Mouse (Mus musculus) liver, adult 10 weeks (tissue): ENCODE measurements around the gene Olfr1089. TPM values are rescaled to one million over a fixed set of nuclear protein-coding genes. Genes with fewer than 3 reads are reported as not detected.

ENCODE experiments used
- polyA plus RNA-seq: library from polyadenylated mRNA; stranded (reverse); fragments of 350-450 nt; fragmentation: Illumina TruSeq; extraction: RNeasy Lipid Tissue Mini Kit (QIAGEN cat#74804); gene quantifications from one replicate; pipeline ENCODE4 v1.2.3, GENCODE M21; 2014; ENCODE audit warnings: low read depth, low replicate concordance

The Olfr1089 gene
- not detected for polyA plus RNA-seq

GRCm38 (mm10) chr2:86733601-86734000 is at the start of gene Olfr1089:
TSS of gene Olfr1089 (minus strand) at chr2:86733701.

GRCm38 (mm10) chr2:86782179-86782578 is 48.7 kb upstream of the Olfr1089 start, which contains the start of gene Olfr1093:
TSS of gene Olfr1093 (plus strand) at chr2:86782479.

GRCm38 (mm10) chr2:86758893-86759292 is 25.4 kb upstream of the Olfr1089 start, which contains the start of gene Olfr1090:
TSS of gene Olfr1090 (minus strand) at chr2:86758993.

GRCm38 (mm10) chr2:86698295-86698694 is 35.2 kb downstream of the Olfr1089 start, which contains the start of gene Olfr1087:
TSS of gene Olfr1087 (minus strand) at chr2:86698395.

Other genes with a start within 250 kb of the Olfr1089 start
- gene Olfr228, start 246.3 kb downstream of the Olfr1089 start, polyA plus RNA-seq, result not detected
- gene Olfr1076, start 225.2 kb downstream of the Olfr1089 start, polyA plus RNA-seq, result not detected
- not detected for gene Olfr1079, start 191.2 kb downstream of the Olfr1089 start, polyA plus RNA-seq
- gene Olfr1080, start 175.5 kb downstream of the Olfr1089 start, polyA plus RNA-seq, result not detected
- gene Olfr1082, start 134.7 kb downstream of the Olfr1089 start, polyA plus RNA-seq, result not detected
- gene Olfr1084, start 94.0 kb downstream of the Olfr1089 start, polyA plus RNA-seq, result not detected
- not detected for gene Olfr1085, start 71.7 kb downstream of the Olfr1089 start, polyA plus RNA-seq
- gene Olfr1086, start 53.6 kb downstream of the Olfr1089 start, polyA plus RNA-seq, result not detected
- not detected for gene Olfr1087, start 35.3 kb downstream of the Olfr1089 start, polyA plus RNA-seq
- not detected for gene Olfr1090, start 25.3 kb upstream of the Olfr1089 start, polyA plus RNA-seq
- not detected for gene Olfr1093, start 48.8 kb upstream of the Olfr1089 start, polyA plus RNA-seq
- not detected for gene Olfr141, start 76.3 kb upstream of the Olfr1089 start, polyA plus RNA-seq
- gene Olfr1094, start 91.0 kb upstream of the Olfr1089 start, polyA plus RNA-seq, result not detected
- not detected for gene Olfr1095, start 118.0 kb upstream of the Olfr1089 start, polyA plus RNA-seq
- not detected for gene Gm13723, start 141.1 kb upstream of the Olfr1089 start, polyA plus RNA-seq
- gene Olfr1097, start 158.5 kb upstream of the Olfr1089 start, polyA plus RNA-seq, result not detected
- not detected for gene Olfr1098, start 190.8 kb upstream of the Olfr1089 start, polyA plus RNA-seq
- gene Olfr1099, start 227.0 kb upstream of the Olfr1089 start, polyA plus RNA-seq, result not detected
- not detected for gene Olfr1100, start 246.3 kb upstream of the Olfr1089 start, polyA plus RNA-seq